Comparison of ENCODE assay signal across 8 mouse cellular contexts in the genomic region with DNA sequence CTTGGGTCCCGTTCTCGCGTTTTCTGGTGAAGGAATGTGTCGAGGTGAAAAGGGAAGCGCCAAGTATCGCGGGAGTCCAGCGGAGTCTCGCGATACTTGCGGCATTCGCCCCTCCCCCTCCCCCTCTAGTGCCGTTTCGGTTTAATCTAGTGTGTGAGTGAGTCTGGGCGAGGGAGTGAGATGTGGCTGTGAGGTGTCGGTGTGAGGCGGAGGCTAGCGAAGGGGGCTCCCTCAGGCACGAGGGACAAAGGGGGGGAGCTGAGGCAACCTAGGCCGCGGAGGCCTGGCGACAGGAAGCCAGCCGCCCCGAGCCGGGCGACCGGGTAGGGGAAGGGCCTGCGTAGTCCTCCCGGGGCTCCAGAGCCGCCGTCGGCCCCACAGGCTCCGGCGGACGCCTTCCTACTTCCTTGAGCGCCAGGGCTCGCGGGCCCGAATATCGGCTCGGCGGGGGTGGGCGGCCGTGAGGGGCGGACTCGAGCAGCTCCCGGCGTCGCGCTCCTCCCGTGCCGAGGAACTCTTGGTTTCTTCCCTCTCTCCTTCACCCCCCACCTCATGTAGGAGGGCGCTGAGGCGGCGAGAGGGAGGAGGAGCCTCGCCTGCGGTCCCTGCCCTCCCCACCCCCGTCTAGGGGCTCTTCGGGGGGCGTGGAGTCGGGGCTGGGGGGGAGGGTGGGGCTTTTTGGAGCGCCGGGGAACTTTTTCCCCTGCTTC. TPM values are rescaled to one million over a fixed set of nuclear protein-coding genes. Genes with fewer than 3 reads are reported as not detected.
DNase-seq lines count a peak whose midpoint lies in the region; ATAC-seq and TF ChIP-seq lines count a peak whose summit lies in the region.

Cdk12 (plus strand) TSS at position 419 of the 710 bp plus-strand sequence.

- peak; percentile 98 for TF ChIP-seq EP300 in liver, embryonic 14.5 days (IDR thresholded peaks at IDR 0.05; ENCODE audit: low read depth)
- TF ChIP-seq EP300 in stomach, postnatal 0 days (optimal IDR thresholded peaks at IDR 0.05): peak; percentile 100

- H3K4me3 ChIP-seq in forebrain, embryonic 10.5 days: peak within 1 kb of the TSS; percentile 95
- H3K4me3 ChIP-seq in heart, embryonic 15.5 days: peak within 1 kb of the TSS; percentile 87
- H3K4me3 ChIP-seq in liver, embryonic 14.5 days (ENCODE audit: insufficient read depth in 1 of 2, low read depth in 2 of 2, low read length in 2 of 2): peak within 1 kb of the TSS; percentile 79 to 88
- H3K4me3 ChIP-seq in neural tube, embryonic 11.5 days (ENCODE audit: low read depth, low read length): peak within 1 kb of the TSS; percentile 90
- peak within 1 kb of the TSS; percentile 96 for H3K4me3 ChIP-seq in stomach, postnatal 0 days (ENCODE audit: low read depth, low read length)

- under 1% methylated on average over 63 of the region's 63 CpGs for WGBS in forebrain, embryonic 10.5 days
- WGBS in heart, embryonic 15.5 days: under 1% methylated on average over 63 of the region's 63 CpGs
- WGBS in liver, embryonic 14.5 days (ENCODE audit: insufficient replicate concordance): under 1% methylated on average over 59 of the region's 63 CpGs
- WGBS in neural tube, embryonic 11.5 days: under 1% methylated on average over 52 of the region's 63 CpGs
- 1% methylated on average over 44 of the region's 63 CpGs for WGBS in stomach, postnatal 0 days

- H3K27me3 ChIP-seq in forebrain, embryonic 10.5 days (ENCODE audit: poor library complexity, severe bottlenecking): no peaks in the 10 kb centered on the region
- no peaks in the 10 kb centered on the region for H3K27me3 ChIP-seq in heart, embryonic 15.5 days
- H3K27me3 ChIP-seq in liver, embryonic 14.5 days (ENCODE audit: control insufficient read depth, insufficient read depth, low read length): no peaks in the 10 kb centered on the region
- H3K27me3 ChIP-seq in neural tube, embryonic 11.5 days (ENCODE audit: control insufficient read depth, insufficient read depth, low read length): no peaks in the 10 kb centered on the region
- H3K27me3 ChIP-seq in stomach, postnatal 0 days (ENCODE audit: control insufficient read depth, insufficient read depth, low read length): no peaks in the 10 kb centered on the region

- TF ChIP-seq CTCF in liver, embryonic 14.5 days (IDR thresholded peaks at IDR 0.05; ENCODE audit: low read depth): no peak
- TF ChIP-seq CTCF in stomach, postnatal 0 days (IDR thresholded peaks at IDR 0.05; ENCODE audit: low read depth): no peak

- peaks cover 21% of the 10 kb centered on the region for H3K36me3 ChIP-seq in forebrain, embryonic 10.5 days (replicated peaks)
- H3K36me3 ChIP-seq in heart, embryonic 15.5 days: no peaks in the 10 kb centered on the region
- H3K36me3 ChIP-seq in liver, embryonic 14.5 days (replicated peaks; ENCODE audit: control insufficient read depth, insufficient read depth, low read depth): peaks cover under 1% of the 10 kb centered on the region; the same call in 1 of the 2 replicates
- H3K36me3 ChIP-seq in neural tube, embryonic 11.5 days (ENCODE audit: control insufficient read depth, insufficient read depth, low read length): no peaks in the 10 kb centered on the region; the same call in 1 of the 2 replicates
- no peaks in the 10 kb centered on the region for H3K36me3 ChIP-seq in stomach, postnatal 0 days (ENCODE audit: control insufficient read depth, insufficient read depth, low read length)

- no peaks in the 10 kb centered on the region for H3K9me3 ChIP-seq in forebrain, embryonic 10.5 days
- H3K9me3 ChIP-seq in heart, embryonic 15.5 days (replicated peaks): no peaks in the 10 kb centered on the region
- H3K9me3 ChIP-seq in liver, embryonic 14.5 days (ENCODE audit: control insufficient read depth, low read length): no peaks in the 10 kb centered on the region
- H3K9me3 ChIP-seq in neural tube, embryonic 11.5 days (ENCODE audit: control insufficient read depth, low read length): no peaks in the 10 kb centered on the region
- H3K9me3 ChIP-seq in stomach, postnatal 0 days (ENCODE audit: control insufficient read depth, low read length): no peaks in the 10 kb centered on the region

- H3K4me2 ChIP-seq in heart, embryonic 15.5 days: peak within 1 kb of the TSS; percentile 79
- H3K4me2 ChIP-seq in liver, embryonic 14.5 days (ENCODE audit: low read depth): peak within 1 kb of the TSS; percentile 71
- peak within 1 kb of the TSS; percentile 69 for H3K4me2 ChIP-seq in neural tube, embryonic 11.5 days (ENCODE audit: low read depth)
- peak within 1 kb of the TSS; percentile 91 for H3K4me2 ChIP-seq in stomach, postnatal 0 days (replicated peaks; ENCODE audit: low read depth)

- H3K4me1 ChIP-seq in forebrain, embryonic 10.5 days: peaks cover 29% of the 10 kb centered on the region
- peaks cover 8% of the 10 kb centered on the region for H3K4me1 ChIP-seq in heart, embryonic 15.5 days (replicated peaks)
- peaks cover 3 to 7% of the 10 kb centered on the region in 2 experiments for H3K4me1 ChIP-seq in liver, embryonic 14.5 days (replicated peaks; ENCODE audit: control insufficient read depth in 2 of 2, insufficient read depth in 2 of 2, low read length in 1 of 2)
- no peaks in the 10 kb centered on the region; the same call in 1 of the 2 replicates for H3K4me1 ChIP-seq in neural tube, embryonic 11.5 days (ENCODE audit: control insufficient read depth, insufficient read depth, low read length)
- H3K4me1 ChIP-seq in stomach, postnatal 0 days (replicated peaks; ENCODE audit: control insufficient read depth, insufficient read depth): no peaks in the 10 kb centered on the region

- ATAC-seq in heart, embryonic 15.5 days (replicated peaks; ENCODE audit: insufficient number of reproducible peaks, insufficient read depth, low FRiP score, low read depth): peak; percentile 95
- ATAC-seq in liver, embryonic 14.5 days (ENCODE audit: insufficient read depth): peak; percentile 88
- ATAC-seq in neural tube, embryonic 11.5 days (ENCODE audit: insufficient read depth, low FRiP score, low TSS enrichment): peak; percentile 96
- ATAC-seq in stomach, postnatal 0 days (ENCODE audit: low FRiP score, low TSS enrichment): peak; percentile 92

- peak within 1 kb of the TSS; percentile 100 for H3K27ac ChIP-seq in forebrain, embryonic 10.5 days
- H3K27ac ChIP-seq in heart, embryonic 15.5 days: peak within 1 kb of the TSS; percentile 100
- H3K27ac ChIP-seq in liver, embryonic 14.5 days: peak within 1 kb of the TSS; percentile 90
- peak within 1 kb of the TSS; percentile 100 for H3K27ac ChIP-seq in neural tube, embryonic 11.5 days (ENCODE audit: low read depth, low read length)
- peak within 1 kb of the TSS; percentile 100 for H3K27ac ChIP-seq in stomach, postnatal 0 days (replicated peaks)

- DNase-seq in CD8-positive naive resting alpha-beta T cell, adult 2 months (ENCODE audit: low read depth in 2 of 2, low spot score in 2 of 2): peak; percentile 95 to 97
- peak; percentile 96 for DNase-seq in c-Kit-positive CD71-negative TER-119-negative erythroid progenitor cells, embryonic 14.5 days (ENCODE audit: low read depth)
- DNase-seq in forebrain, embryonic 10.5 days (ENCODE audit: extremely low spot score, low spot score): peak; percentile 96
- peak; percentile 97 for DNase-seq in kidney, postnatal 25 days
- peak; percentile 96 to 97 (median 97) for DNase-seq in liver, embryonic 14.5 days (ENCODE audit: low read depth in 3 of 3, low spot score in 3 of 3)
- peak; percentile 99 for DNase-seq in neural tube, embryonic 11.5 days (ENCODE audit: low spot score)
- peak; percentile 98 for DNase-seq in stomach, postnatal 0 days (ENCODE audit: low spot score)

- peak within 1 kb of the TSS; percentile 95 for H3K9ac ChIP-seq in heart, embryonic 15.5 days
- peak within 1 kb of the TSS; percentile 97 for H3K9ac ChIP-seq in liver, embryonic 14.5 days (replicated peaks)
- peak within 1 kb of the TSS; percentile 99 for H3K9ac ChIP-seq in neural tube, embryonic 11.5 days (ENCODE audit: low read length)
- H3K9ac ChIP-seq in stomach, postnatal 0 days (ENCODE audit: low read length): peak within 1 kb of the TSS; percentile 100

RNA-seq across cellular contexts. Expression of gene Cdk12, which starts in this region (rescaled TPM):
- polyA plus RNA-seq in forebrain, embryonic 10.5 days (2016; fragmentation: Nextera tagmentation; extraction: Ambion mirVana): 12.7 and 13.0 TPM in 2 replicates
- 6.1 and 7.0 TPM in 2 replicates for polyA plus RNA-seq in heart, embryonic 15.5 days (2015; fragmentation: Nextera tagmentation; extraction: Ambion mirVana)
- polyA plus RNA-seq in liver, embryonic 14.5 days (2012; rRNA removed): 8.2 and 9.8 TPM in 2 replicates
- 4.7 and 5.5 TPM in 2 replicates for polyA plus RNA-seq in liver, embryonic 14.5 days (2014; fragmentation: Nextera tagmentation; extraction: Ambion mirVana)
- polyA plus RNA-seq in neural tube, embryonic 11.5 days (2014; fragmentation: Nextera tagmentation; extraction: Ambion mirVana): 13.1 TPM in 2 replicates
- 3.8 and 4.1 TPM in 2 replicates for polyA plus RNA-seq in stomach, postnatal 0 days (2015; fragmentation: Nextera tagmentation; extraction: Ambion mirVana)

Comparison
In these comparisons a context has a peak if more than half of its experiments do, and no peak if none do; other contexts are left out.
1. Peak in every context shown above with its lines: DNase-seq, ATAC-seq, H3K4me3 ChIP-seq and H3K27ac ChIP-seq.